Mouse (Mus musculus) midbrain, postnatal 0 days (tissue): ENCODE data around the gene Lancl3. TPM values are rescaled to one million over a fixed set of nuclear protein-coding genes. Genes with fewer than 3 reads are reported as not detected.
A peak's percentile ranks its signal among the peaks of the same experiment; 100 is the strongest.

Experiments
- ATAC-seq: fragments of 200-750 bp; cut with Nextera tagmentation; 2 replicates; pipeline ENCODE4 v1.8.0; 2017; ENCODE audit warnings: moderate number of reproducible peaks, mild to moderate bottlenecking, moderate TSS enrichment, moderate library complexity; ENCODE audit not compliant: low FRiP score
- DNase-seq: peaks from one replicate; pipeline ENCODE4 v3.0.0-alpha.2; 2015; ENCODE audit warnings: low spot score
- H3K27ac ChIP-seq: fragments of 300-500 bp; sonication (generic); 2 replicates; pipeline ENCODE4 v1.5.1; 2014; ENCODE audit warnings: low read depth, mild to moderate bottlenecking, low read length, mixed read lengths
- H3K27me3 ChIP-seq: fragments of 300-500 bp; sonication (generic); 2 replicates; pipeline ENCODE4 v1.6.1; 2014; ENCODE audit warnings: low read length, control low read depth, mixed read lengths; ENCODE audit not compliant: insufficient read depth
- H3K36me3 ChIP-seq: fragments of 300-500 bp; sonication (generic); 2 replicates; pipeline ENCODE4 v1.6.1; 2014; ENCODE audit warnings: low read length, control low read depth, mixed read lengths; ENCODE audit not compliant: insufficient read depth
- H3K4me1 ChIP-seq: fragments of 300-500 bp; sonication (generic); 2 replicates; pipeline ENCODE4 v1.6.1; 2014; ENCODE audit warnings: mild to moderate bottlenecking, control low read depth, antibody characterized with exemption, low read length, mixed read lengths; ENCODE audit not compliant: insufficient read depth
- H3K4me2 ChIP-seq: fragments of 300-500 bp; sonication (generic); 2 replicates; pipeline ENCODE4 v1.6.1; 2014; ENCODE audit warnings: low read depth, mild to moderate bottlenecking, low read length, mixed read lengths; ENCODE audit not compliant: poor library complexity, severe bottlenecking
- H3K4me3 ChIP-seq: fragments of 300-500 bp; sonication (generic); 2 replicates; pipeline ENCODE4 v1.5.1; 2014; ENCODE audit warnings: low read depth, mild to moderate bottlenecking, low read length, moderate library complexity
- H3K9ac ChIP-seq: fragments of 300-500 bp; sonication (generic); replicated peaks from 2 replicates; pipeline ENCODE4 v1.6.1; 2014; ENCODE audit warnings: mild to moderate bottlenecking, low read length, moderate library complexity, mixed read lengths; ENCODE audit not compliant: poor library complexity, severe bottlenecking
- H3K9me3 ChIP-seq: fragments of 300-500 bp; sonication (generic); 2 replicates; pipeline ENCODE4 v1.6.1; 2016; ENCODE audit warnings: low read length, control low read depth
- CTCF ChIP-seq: IDR thresholded peaks from 2 replicates; pipeline ENCODE4 v1.5.1; 2016; ENCODE audit warnings: antibody characterized with exemption, mild to moderate bottlenecking
- WGBS: fragments of 180-500 bp; shearing (Covaris S2); extraction: QIAGEN DNeasy Blood & Tissue Kit; methylation state at CpG from one replicate; pipeline ENCODE4 v1.1.7; 2014; 5-methylcytosine and 5-hydroxymethylcytosine counted together
- polyA plus RNA-seq: library from polyadenylated mRNA; unstranded; fragments of >200 nt; fragmentation: Nextera tagmentation; extraction: Ambion mirVana; gene quantifications from 2 replicates; pipeline ENCODE4 v1.2.1, GENCODE M21; 2015
- total RNA-seq: library from RNA; depleted of rRNA; stranded (reverse); fragments of >200 nt; gene quantifications from 2 replicates; pipeline ENCODE4 v1.2.3, GENCODE M21; 2014; rRNA removed

The Lancl3 gene
- total RNA-seq (8.6 and 10.9 TPM in 2 replicates), polyA plus RNA-seq (2.6 and 3.0 TPM in 2 replicates)

GRCm38 (mm10) chrX:9199761-9200371 lies at the start of gene Lancl3:
Gene Lancl3, plus strand, starts transcription at chrX:9199902.
- peak within 1 kb of the TSS; percentile 48 for H3K4me3 ChIP-seq
- H3K4me2 ChIP-seq = peak within 1 kb of the TSS; percentile 56
- peak; percentile 4 for DNase-seq
- peak; percentile 75 for ATAC-seq
- TF ChIP-seq CTCF = no peak
- H3K4me1 ChIP-seq = no peaks in the 10 kb centered on the region
- H3K36me3 ChIP-seq = no peaks in the 10 kb centered on the region
- H3K9me3 ChIP-seq = no peaks in the 10 kb centered on the region
- H3K27ac ChIP-seq = no peak within 1 kb of the TSS
- 15% methylated on average over 28 of the region's 49 CpGs for WGBS
- peak within 1 kb of the TSS; percentile 54 for H3K9ac ChIP-seq
- no peaks in the 10 kb centered on the region for H3K27me3 ChIP-seq

- H3K4me2 ChIP-seq = no peak overlapping the region
- no peaks in the 10 kb centered on the region for H3K9me3 ChIP-seq
- no peaks in the 10 kb centered on the region for H3K4me1 ChIP-seq
- H3K36me3 ChIP-seq = no peaks in the 10 kb centered on the region
- no peak for TF ChIP-seq CTCF
- no peak overlapping the region for H3K27ac ChIP-seq
- DNase-seq = no peak
- H3K27me3 ChIP-seq = no peaks in the 10 kb centered on the region
- H3K4me3 ChIP-seq = no peak overlapping the region
- whole genome bisulfite sequencing = 53% methylated on average over 2 of the region's 2 CpGs
- no peak for ATAC-seq
- no peak overlapping the region for H3K9ac ChIP-seq
Measured at GRCm38 (mm10) chrX:9179011-9179410, 20.7 kb upstream of the Lancl3 start.

GRCm38 (mm10) chrX:9181570-9181969 lies 18.1 kb upstream of the Lancl3 start:
- Histone ChIP-seq H3K4me1 (no peaks in the 10 kb centered on the region), H3K4me3 (no peak overlapping the region), H3K36me3 (no peaks in the 10 kb centered on the region), H3K27me3 (no peaks in the 10 kb centered on the region), H3K4me2 (no peak overlapping the region), H3K27ac (no peak overlapping the region), H3K9me3 (no peaks in the 10 kb centered on the region), H3K9ac (no peak overlapping the region)
- 37% methylated on average over 5 of the region's 5 CpGs for WGBS
- DNase-seq (no peak), ATAC-seq (no peak)
- TF ChIP-seq CTCF = no peak

GRCm38 (mm10) chrX:9200380-9200917 lies 747 bp downstream of the Lancl3 start:
- WGBS = 19% methylated on average over 35 of the region's 72 CpGs
- Histone ChIP-seq H3K9ac (peak overlapping the region; percentile 54; the same call in 1 of the 2 replicates), H3K4me1 (no peaks in the 10 kb centered on the region), H3K4me2 (peak overlapping the region; percentile 56), H3K4me3 (peak overlapping the region; percentile 48), H3K27ac (no peak overlapping the region), H3K9me3 (no peaks in the 10 kb centered on the region), H3K36me3 (no peaks in the 10 kb centered on the region), H3K27me3 (no peaks in the 10 kb centered on the region)
- peak; percentile 81 for ATAC-seq
- TF ChIP-seq CTCF = peak; percentile 46
- DNase-seq = peak; percentile 32

- Histone ChIP-seq H3K4me1 (no peaks in the 10 kb centered on the region), H3K9ac (no peak overlapping the region), H3K4me3 (peak overlapping the region; percentile 16; the same call in 1 of the 2 replicates), H3K36me3 (no peaks in the 10 kb centered on the region), H3K27me3 (no peaks in the 10 kb centered on the region), H3K4me2 (peak overlapping the region; percentile 16), H3K27ac (no peak overlapping the region), H3K9me3 (no peaks in the 10 kb centered on the region)
- DNase-seq (peak; percentile 6), ATAC-seq (no peak)
- WGBS = 53% methylated on average over 2 of the region's 2 CpGs
- TF ChIP-seq CTCF = no peak
Measured at GRCm38 (mm10) chrX:9201954-9202353, 2.3 kb downstream of the Lancl3 start.

- no peaks in the 10 kb centered on the region for H3K36me3 ChIP-seq
- 50% methylated on average over 7 of the region's 7 CpGs for WGBS
- no peak for TF ChIP-seq CTCF
- H3K27me3 ChIP-seq = no peaks in the 10 kb centered on the region
- DNase-seq (no peak), ATAC-seq (no peak)
- peak overlapping the region; percentile 16; the same call in 1 of the 2 replicates for H3K4me3 ChIP-seq
- H3K4me1 ChIP-seq = no peaks in the 10 kb centered on the region
- peak overlapping the region; percentile 16 for H3K4me2 ChIP-seq
- no peak overlapping the region for H3K27ac ChIP-seq
- no peak overlapping the region for H3K9ac ChIP-seq
- H3K9me3 ChIP-seq = no peaks in the 10 kb centered on the region
Measured at GRCm38 (mm10) chrX:9202781-9203405, 3.2 kb downstream of the Lancl3 start.
